Mouse (Mus musculus): ENCODE measurements at regions not wholly inside any gene's neighbourhood (a gene's known extent, or its start where the extent isn't known, plus 50 kb on each side); places are given as distances from the start of the nearest gene placed in this dataset.

DNA sequence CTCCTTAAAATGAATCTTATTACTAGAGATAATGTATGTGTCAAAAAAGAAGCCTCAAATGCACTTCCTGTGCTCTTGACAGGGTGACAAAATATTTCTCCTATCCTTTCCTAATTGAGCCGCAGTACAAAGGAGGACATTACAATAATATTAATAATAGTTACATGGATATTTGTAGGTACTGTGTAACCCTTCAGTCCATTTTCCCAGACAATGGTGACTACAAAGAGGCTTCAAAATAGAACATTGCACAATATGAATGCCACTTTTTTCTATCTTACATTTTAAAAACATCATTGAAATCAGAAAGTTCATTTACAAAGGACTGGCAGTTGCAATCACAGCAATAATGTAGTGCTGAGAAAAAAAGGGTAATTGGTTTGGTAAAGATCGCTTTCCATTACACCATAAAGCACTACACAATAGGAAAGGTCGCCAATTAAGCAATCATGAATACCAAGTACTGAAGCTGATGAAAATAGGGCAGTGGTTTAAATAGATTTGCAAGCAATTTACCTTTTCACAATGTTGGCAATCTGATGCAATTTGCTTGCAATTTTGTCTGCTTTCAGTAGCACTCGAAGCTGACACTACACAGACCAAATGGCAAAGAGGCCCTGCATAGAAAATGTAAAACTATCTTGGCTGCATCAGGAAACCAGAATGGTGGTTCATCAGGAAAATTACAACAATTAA lies 126.1 kb upstream of the Sp8 start:
- Histone ChIP-seq H3K27ac (replicated peaks in 1 of 2; ENCODE audit: control insufficient read depth in 1 of 2, insufficient read depth in 1 of 2, low read depth in 2 of 2, low read length in 2 of 2) (no peak overlapping the region), H3K9me3 (ENCODE audit: control insufficient read depth, low read length) (no peaks in the 10 kb centered on the region), H3K9ac (ENCODE audit: low read length) (no peak overlapping the region), H3K4me2 (ENCODE audit: low read length) (no peak overlapping the region), H3K27me3 (ENCODE audit: control insufficient read depth, insufficient read depth, low read length) (no peaks in the 10 kb centered on the region), H3K36me3 (ENCODE audit: control insufficient read depth, insufficient read depth, low read length) (no peaks in the 10 kb centered on the region), H3K4me3 (ENCODE audit: control insufficient read depth in 1 of 2, insufficient read depth in 1 of 2, low read depth in 1 of 2, low read length in 2 of 2) (no peak overlapping the region), H3K4me1 (ENCODE audit: control insufficient read depth in 2 of 2, insufficient read depth in 2 of 2, low read length in 2 of 2) (no peaks in the 10 kb centered on the region)
- WGBS: 76% methylated on average over 4 of the region's 4 CpGs
- ATAC-seq (ENCODE audit: insufficient number of reproducible peaks, insufficient read depth, low FRiP score, low read depth): no peak

DNA sequence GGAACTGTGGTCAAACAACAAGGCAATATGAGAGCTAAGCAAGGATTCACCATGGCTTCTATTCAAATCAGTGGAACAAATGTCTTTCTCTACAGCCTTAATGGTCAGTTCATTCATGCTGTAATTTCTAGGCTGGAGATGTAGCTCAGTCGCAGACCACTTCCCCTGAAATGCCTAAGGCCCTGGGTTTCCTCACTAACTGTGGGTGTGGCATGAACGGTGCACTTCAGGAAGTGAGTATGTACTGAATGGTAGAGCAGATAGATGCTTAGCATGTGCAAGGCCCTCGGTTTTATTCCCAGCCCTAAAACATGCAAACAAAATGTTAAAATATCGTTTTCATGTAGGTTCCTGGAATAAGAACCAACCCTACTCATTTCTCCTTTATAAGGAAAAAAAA lies 129.3 kb upstream of the Sp8 start:
- no peak overlapping the region for H3K4me2 ChIP-seq (ENCODE audit: low read length)
- no peaks in the 10 kb centered on the region for H3K9me3 ChIP-seq (ENCODE audit: control insufficient read depth, low read length)
- H3K4me3 ChIP-seq (ENCODE audit: control insufficient read depth in 1 of 2, insufficient read depth in 1 of 2, low read depth in 1 of 2, low read length in 2 of 2): no peak overlapping the region
- no peaks in the 10 kb centered on the region for H3K27me3 ChIP-seq (ENCODE audit: control insufficient read depth, insufficient read depth, low read length)
- H3K36me3 ChIP-seq (ENCODE audit: control insufficient read depth, insufficient read depth, low read length): no peaks in the 10 kb centered on the region
- no peak overlapping the region for H3K27ac ChIP-seq (replicated peaks in 1 of 2; ENCODE audit: control insufficient read depth in 1 of 2, insufficient read depth in 1 of 2, low read depth in 2 of 2, low read length in 2 of 2)
- no peak overlapping the region for H3K9ac ChIP-seq (ENCODE audit: low read length)
- ATAC-seq (ENCODE audit: insufficient number of reproducible peaks, insufficient read depth, low FRiP score, low read depth): no peak
- 78% methylated on average over 4 of the region's 4 CpGs for WGBS
- no peaks in the 10 kb centered on the region for H3K4me1 ChIP-seq (ENCODE audit: control insufficient read depth in 2 of 2, insufficient read depth in 2 of 2, low read length in 2 of 2)

DNA sequence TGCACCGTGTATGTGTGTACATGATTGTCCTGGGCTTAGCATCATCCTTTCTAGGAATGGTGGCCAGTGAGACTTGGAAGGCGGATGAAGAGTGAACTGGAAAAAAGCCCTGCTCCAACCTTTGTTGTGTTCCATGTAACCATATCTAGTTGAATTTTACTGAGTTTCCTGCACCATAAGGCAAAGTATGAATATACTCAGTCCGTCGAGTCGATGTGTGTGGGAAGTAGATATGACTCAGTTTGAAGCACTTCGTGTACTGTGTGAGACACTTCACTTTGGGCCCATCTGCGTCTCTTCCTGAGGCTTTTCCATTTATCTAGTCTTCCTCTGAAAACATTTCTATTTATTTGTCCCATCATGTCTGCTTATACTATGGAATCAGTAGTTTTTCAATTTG lies 139.5 kb upstream of the Sp8 start:
- Histone ChIP-seq H3K27ac (replicated peaks in 1 of 2; ENCODE audit: control insufficient read depth in 1 of 2, insufficient read depth in 1 of 2, low read depth in 2 of 2, low read length in 2 of 2) (no peak overlapping the region), H3K9ac (ENCODE audit: low read length) (no peak overlapping the region), H3K4me3 (ENCODE audit: control insufficient read depth in 1 of 2, insufficient read depth in 1 of 2, low read depth in 1 of 2, low read length in 2 of 2) (no peak overlapping the region), H3K9me3 (ENCODE audit: control insufficient read depth, low read length) (no peaks in the 10 kb centered on the region), H3K4me1 (ENCODE audit: control insufficient read depth in 2 of 2, insufficient read depth in 2 of 2, low read length in 2 of 2) (no peaks in the 10 kb centered on the region), H3K27me3 (ENCODE audit: control insufficient read depth, insufficient read depth, low read length) (no peaks in the 10 kb centered on the region), H3K4me2 (ENCODE audit: low read length) (no peak overlapping the region), H3K36me3 (ENCODE audit: control insufficient read depth, insufficient read depth, low read length) (no peaks in the 10 kb centered on the region)
- WGBS: 78% methylated on average over 7 of the region's 7 CpGs
- ATAC-seq (ENCODE audit: insufficient number of reproducible peaks, insufficient read depth, low FRiP score, low read depth): no peak

DNA sequence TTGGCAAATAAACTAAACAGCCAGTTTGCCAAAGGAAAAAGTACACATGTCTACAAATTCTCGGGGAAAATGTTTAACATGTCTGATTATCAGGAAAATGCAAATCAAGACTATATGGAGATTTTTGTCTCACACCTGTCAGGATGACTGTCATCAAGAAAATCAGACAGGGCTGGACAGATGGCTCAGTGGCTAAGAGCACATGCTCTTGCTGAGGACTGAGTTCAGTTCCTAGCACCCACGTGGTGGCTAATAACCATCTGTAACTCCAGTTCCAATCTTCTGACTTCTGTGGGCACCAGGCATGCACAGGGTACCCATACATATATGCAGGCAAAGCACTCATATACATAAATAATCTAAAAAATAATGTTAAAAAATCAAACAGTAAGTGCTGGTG lies 141.3 kb upstream of the Sp8 start:
- Histone ChIP-seq H3K36me3 (ENCODE audit: control insufficient read depth, insufficient read depth, low read length) (no peaks in the 10 kb centered on the region), H3K4me1 (ENCODE audit: control insufficient read depth in 2 of 2, insufficient read depth in 2 of 2, low read length in 2 of 2) (no peaks in the 10 kb centered on the region), H3K9me3 (ENCODE audit: control insufficient read depth, low read length) (no peaks in the 10 kb centered on the region), H3K4me3 (ENCODE audit: control insufficient read depth in 1 of 2, insufficient read depth in 1 of 2, low read depth in 1 of 2, low read length in 2 of 2) (no peak overlapping the region), H3K27me3 (ENCODE audit: control insufficient read depth, insufficient read depth, low read length) (no peaks in the 10 kb centered on the region), H3K9ac (ENCODE audit: low read length) (no peak overlapping the region), H3K27ac (replicated peaks in 1 of 2; ENCODE audit: control insufficient read depth in 1 of 2, insufficient read depth in 1 of 2, low read depth in 2 of 2, low read length in 2 of 2) (no peak overlapping the region), H3K4me2 (ENCODE audit: low read length) (no peak overlapping the region)
- ATAC-seq (ENCODE audit: insufficient number of reproducible peaks, insufficient read depth, low FRiP score, low read depth): no peak
- 70% methylated on average over 2 of the region's 2 CpGs for WGBS

DNA sequence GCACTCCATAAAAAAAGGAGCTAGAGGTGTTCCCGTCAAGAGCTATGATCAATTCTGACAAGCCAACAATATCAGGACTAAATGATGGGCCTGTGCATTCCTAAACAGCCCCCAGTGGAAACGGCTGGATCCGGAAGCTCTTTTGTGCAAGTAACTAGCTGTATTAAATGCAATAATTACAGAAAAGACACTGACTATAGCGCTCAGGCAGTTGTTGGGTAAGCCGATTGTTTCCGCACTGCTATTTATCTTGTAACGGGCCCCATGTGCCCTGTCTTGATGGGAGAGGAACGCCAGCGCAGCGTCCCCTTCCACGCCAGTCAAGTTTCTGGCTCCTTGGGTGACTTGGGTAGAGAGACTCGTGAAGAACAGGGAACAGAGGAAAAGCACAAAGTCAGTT lies 142.4 kb upstream of the Sp8 start:
- no peak overlapping the region for H3K4me2 ChIP-seq (ENCODE audit: low read length)
- H3K27me3 ChIP-seq (ENCODE audit: control insufficient read depth, insufficient read depth, low read length): no peaks in the 10 kb centered on the region
- no peak for ATAC-seq (ENCODE audit: insufficient number of reproducible peaks, insufficient read depth, low FRiP score, low read depth)
- no peaks in the 10 kb centered on the region for H3K36me3 ChIP-seq (ENCODE audit: control insufficient read depth, insufficient read depth, low read length)
- no peaks in the 10 kb centered on the region for H3K4me1 ChIP-seq (ENCODE audit: control insufficient read depth in 2 of 2, insufficient read depth in 2 of 2, low read length in 2 of 2)
- no peak overlapping the region for H3K27ac ChIP-seq (replicated peaks in 1 of 2; ENCODE audit: control insufficient read depth in 1 of 2, insufficient read depth in 1 of 2, low read depth in 2 of 2, low read length in 2 of 2)
- 81% methylated on average over 12 of the region's 12 CpGs for WGBS
- no peak overlapping the region for H3K9ac ChIP-seq (ENCODE audit: low read length)
- no peak overlapping the region for H3K4me3 ChIP-seq (ENCODE audit: control insufficient read depth in 1 of 2, insufficient read depth in 1 of 2, low read depth in 1 of 2, low read length in 2 of 2)
- no peaks in the 10 kb centered on the region for H3K9me3 ChIP-seq (ENCODE audit: control insufficient read depth, low read length)

DNA sequence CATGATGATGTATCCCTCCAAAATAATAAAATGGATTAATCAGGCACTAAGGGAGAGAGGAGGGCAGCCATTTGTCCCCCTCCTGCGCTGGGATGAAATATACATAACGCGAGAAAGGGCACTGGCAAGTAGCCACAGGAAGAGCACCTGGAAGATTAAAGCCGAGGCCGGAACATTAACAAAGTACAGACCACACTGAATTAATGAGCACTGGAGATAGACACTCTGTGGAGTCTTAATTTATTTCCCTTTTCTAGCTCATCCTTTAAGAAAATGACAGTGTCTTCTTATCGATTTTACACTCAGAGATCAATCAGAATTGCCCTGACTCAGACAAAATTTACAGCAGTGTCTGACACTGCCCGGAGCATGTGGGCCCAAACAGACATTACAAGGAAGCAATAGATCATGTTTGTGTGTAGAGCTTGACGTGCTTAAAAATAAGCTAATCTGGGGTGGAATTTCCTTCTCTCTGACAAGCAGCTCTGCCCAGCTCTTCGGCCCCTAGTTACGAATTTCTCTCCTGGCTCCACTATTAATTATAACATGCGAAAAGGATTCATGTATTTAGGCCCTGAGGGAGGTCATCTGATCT lies 143.0 kb upstream of the Sp8 start:
- H3K4me3 ChIP-seq (ENCODE audit: control insufficient read depth in 1 of 2, insufficient read depth in 1 of 2, low read depth in 1 of 2, low read length in 2 of 2): no peak overlapping the region
- WGBS: 68% methylated on average over 11 of the region's 11 CpGs
- no peak overlapping the region for H3K27ac ChIP-seq (replicated peaks in 1 of 2; ENCODE audit: control insufficient read depth in 1 of 2, insufficient read depth in 1 of 2, low read depth in 2 of 2, low read length in 2 of 2)
- no peak overlapping the region for H3K4me2 ChIP-seq (ENCODE audit: low read length)
- H3K9ac ChIP-seq (ENCODE audit: low read length): no peak overlapping the region
- no peak for ATAC-seq (ENCODE audit: insufficient number of reproducible peaks, insufficient read depth, low FRiP score, low read depth)
- H3K9me3 ChIP-seq (ENCODE audit: control insufficient read depth, low read length): 0 out of 2 replicates have a peak, but pooled peaks cover under 1% of the 10 kb centered on the region
- no peaks in the 10 kb centered on the region for H3K36me3 ChIP-seq (ENCODE audit: control insufficient read depth, insufficient read depth, low read length)
- no peaks in the 10 kb centered on the region for H3K4me1 ChIP-seq (ENCODE audit: control insufficient read depth in 2 of 2, insufficient read depth in 2 of 2, low read length in 2 of 2)
- H3K27me3 ChIP-seq (ENCODE audit: control insufficient read depth, insufficient read depth, low read length): no peaks in the 10 kb centered on the region

DNA sequence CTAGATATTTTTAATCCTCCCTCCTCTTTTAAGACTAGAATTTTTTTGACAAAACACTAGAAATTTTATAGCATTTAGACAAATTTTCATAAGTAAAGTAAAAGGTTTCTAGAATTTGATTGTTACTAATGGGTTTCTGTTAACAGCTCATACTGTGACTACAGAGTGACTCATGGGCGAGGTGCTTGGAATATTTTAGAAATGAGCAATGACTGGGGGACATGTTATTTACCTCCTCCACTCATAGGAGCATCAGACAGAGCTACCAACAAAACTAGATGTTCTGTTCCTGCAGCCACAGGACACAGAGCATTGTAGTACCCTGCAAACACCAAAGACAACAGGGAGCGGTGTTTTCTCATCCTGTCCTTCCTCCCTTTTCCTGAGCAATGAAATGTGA lies 144.3 kb upstream of the Sp8 start:
- H3K4me1 ChIP-seq (ENCODE audit: control insufficient read depth in 2 of 2, insufficient read depth in 2 of 2, low read length in 2 of 2): no peaks in the 10 kb centered on the region
- WGBS: 70% methylated on average over 2 of the region's 2 CpGs
- H3K9ac ChIP-seq (ENCODE audit: low read length): no peak overlapping the region
- H3K4me3 ChIP-seq (ENCODE audit: control insufficient read depth in 1 of 2, insufficient read depth in 1 of 2, low read depth in 1 of 2, low read length in 2 of 2): no peak overlapping the region
- 0 out of 2 replicates have a peak, but pooled peaks cover 3% of the 10 kb centered on the region for H3K9me3 ChIP-seq (ENCODE audit: control insufficient read depth, low read length)
- ATAC-seq (ENCODE audit: insufficient number of reproducible peaks, insufficient read depth, low FRiP score, low read depth): no peak
- no peaks in the 10 kb centered on the region for H3K36me3 ChIP-seq (ENCODE audit: control insufficient read depth, insufficient read depth, low read length)
- no peak overlapping the region for H3K4me2 ChIP-seq (ENCODE audit: low read length)
- no peak overlapping the region for H3K27ac ChIP-seq (replicated peaks in 1 of 2; ENCODE audit: control insufficient read depth in 1 of 2, insufficient read depth in 1 of 2, low read depth in 2 of 2, low read length in 2 of 2)
- H3K27me3 ChIP-seq (ENCODE audit: control insufficient read depth, insufficient read depth, low read length): no peaks in the 10 kb centered on the region

DNA sequence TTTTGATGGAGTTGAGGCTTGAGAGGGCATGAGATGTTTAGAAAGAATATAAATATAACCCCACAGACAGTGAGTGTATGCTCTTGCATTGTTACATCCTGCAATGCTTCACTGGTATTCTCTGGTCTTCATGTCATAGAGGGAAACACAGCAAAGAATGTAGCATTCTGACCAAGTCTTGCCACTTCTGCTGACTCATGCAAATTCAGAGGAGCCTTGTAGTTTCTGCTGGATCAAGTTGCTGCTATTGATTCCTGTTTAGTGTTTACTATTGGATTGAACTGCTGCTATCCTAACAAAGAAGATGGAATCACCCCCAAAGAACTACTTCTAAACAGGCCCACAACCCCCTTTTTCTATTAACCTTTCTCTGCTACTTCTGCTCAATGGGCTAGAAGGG lies 148.0 kb upstream of the Sp8 start:
- Histone ChIP-seq H3K9ac (ENCODE audit: low read length) (no peak overlapping the region), H3K36me3 (ENCODE audit: control insufficient read depth, insufficient read depth, low read length) (no peaks in the 10 kb centered on the region), H3K27me3 (ENCODE audit: control insufficient read depth, insufficient read depth, low read length) (no peaks in the 10 kb centered on the region), H3K9me3 (ENCODE audit: control insufficient read depth, low read length) (0 out of 2 replicates have a peak, but pooled peaks cover 3% of the 10 kb centered on the region), H3K4me1 (ENCODE audit: control insufficient read depth in 2 of 2, insufficient read depth in 2 of 2, low read length in 2 of 2) (no peaks in the 10 kb centered on the region), H3K4me2 (ENCODE audit: low read length) (no peak overlapping the region), H3K4me3 (ENCODE audit: control insufficient read depth in 1 of 2, insufficient read depth in 1 of 2, low read depth in 1 of 2, low read length in 2 of 2) (no peak overlapping the region), H3K27ac (replicated peaks in 1 of 2; ENCODE audit: control insufficient read depth in 1 of 2, insufficient read depth in 1 of 2, low read depth in 2 of 2, low read length in 2 of 2) (no peak overlapping the region)
- ATAC-seq (ENCODE audit: insufficient number of reproducible peaks, insufficient read depth, low FRiP score, low read depth): no peak
